Mouse (Mus musculus): ENCODE measurements around the gene Phospho2. TPM values are rescaled to one million over a fixed set of nuclear protein-coding genes. Genes with fewer than 3 reads are reported as not detected.
A peak's percentile ranks its signal among the peaks of the same experiment; 100 is the strongest.
"Not testable (repeated sequence)": the region's sequence is repeated elsewhere in the genome, so short reads cannot be mapped to it uniquely, and the experiment has no call there.

The Phospho2 gene
- total and polyA plus RNA-seq, 2 experiments from 2014 or later = 19.8 to 27.6 TPM

GRCm38 (mm10) chr2:69810169-69810568, 20.7 kb downstream of the Phospho2 start:
- Histone ChIP-seq H3K36me3 (ENCODE audit: insufficient read depth, low read length) (no peaks in the 10 kb centered on the region), H3K9me3 (ENCODE audit: low read length) (no peaks in the 10 kb centered on the region), H3K4me2 (ENCODE audit: low read depth, low read length) (no peak overlapping the region), H3K4me1 (ENCODE audit: insufficient read depth, low read length) (no peaks in the 10 kb centered on the region), H3K4me3 (ENCODE audit: low read length) (no peak overlapping the region), H3K27me3 (ENCODE audit: insufficient read depth, low read length) (no peaks in the 10 kb centered on the region), H3K9ac (replicated peaks; ENCODE audit: low read length) (no peak overlapping the region), H3K27ac (no peak overlapping the region)
- ATAC-seq (no peak), DNase-seq (ENCODE audit: low spot score) (no peak)
- no peak for TF ChIP-seq CTCF (IDR thresholded peaks at IDR 0.05; ENCODE audit: low read depth)
- 77% methylated on average over 15 of the region's 15 CpGs for WGBS

GRCm38 (mm10) chr2:69811349-69811748, 21.9 kb downstream of the Phospho2 start:
- not testable (repeated sequence) for H3K4me2 ChIP-seq (ENCODE audit: low read depth, low read length); H3K9me3 ChIP-seq (ENCODE audit: low read length); H3K9ac ChIP-seq (replicated peaks; ENCODE audit: low read length); DNase-seq (ENCODE audit: low spot score); ATAC-seq; H3K27me3 ChIP-seq (ENCODE audit: insufficient read depth, low read length); H3K36me3 ChIP-seq (ENCODE audit: insufficient read depth, low read length); H3K4me3 ChIP-seq (ENCODE audit: low read length); H3K27ac ChIP-seq; H3K4me1 ChIP-seq (ENCODE audit: insufficient read depth, low read length)
- 65% methylated on average over 7 of the region's 7 CpGs for WGBS

- no peak for ATAC-seq
- 88% methylated on average over 5 of the region's 5 CpGs for WGBS
These were observed 27.2 kb downstream of the Phospho2 start for GRCm38 (mm10) chr2:69816575-69816974.

GRCm38 (mm10) chr2:69818350-69819085, 29.1 kb downstream of the Phospho2 start:
- no peak for ATAC-seq
- TF ChIP-seq CTCF (IDR thresholded peaks at IDR 0.05; ENCODE audit: low read depth) = no peak
- H3K4me3 ChIP-seq (ENCODE audit: low read length) = no peak overlapping the region
- H3K36me3 ChIP-seq (ENCODE audit: insufficient read depth, low read length) = no peaks in the 10 kb centered on the region
- no peaks in the 10 kb centered on the region; the same call in 1 of the 2 replicates for H3K4me1 ChIP-seq (ENCODE audit: insufficient read depth, low read length)
- WGBS = 83% methylated on average over 9 of the region's 9 CpGs
- no peak overlapping the region for H3K27ac ChIP-seq
- no peaks in the 10 kb centered on the region for H3K27me3 ChIP-seq (ENCODE audit: insufficient read depth, low read length)
- no peak overlapping the region for H3K9ac ChIP-seq (replicated peaks; ENCODE audit: low read length)
- H3K9me3 ChIP-seq (ENCODE audit: low read length) = no peaks in the 10 kb centered on the region
- DNase-seq (ENCODE audit: low spot score) = no peak
- H3K4me2 ChIP-seq (ENCODE audit: low read depth, low read length) = no peak overlapping the region

More at GRCm38 (mm10) chr2:69816575-69816974, 27.2 kb downstream of the Phospho2 start:
- DNase-seq (ENCODE audit: low spot score) = no peak
- no peak overlapping the region for H3K27ac ChIP-seq
- no peak overlapping the region for H3K4me2 ChIP-seq (ENCODE audit: low read depth, low read length)
- H3K36me3 ChIP-seq (ENCODE audit: insufficient read depth, low read length) = no peaks in the 10 kb centered on the region
- no peak overlapping the region for H3K4me3 ChIP-seq (ENCODE audit: low read length)
- no peaks in the 10 kb centered on the region for H3K9me3 ChIP-seq (ENCODE audit: low read length)
- H3K9ac ChIP-seq (replicated peaks; ENCODE audit: low read length) = no peak overlapping the region
- H3K27me3 ChIP-seq (ENCODE audit: insufficient read depth, low read length) = no peaks in the 10 kb centered on the region
- H3K4me1 ChIP-seq (ENCODE audit: insufficient read depth, low read length) = no peaks in the 10 kb centered on the region
- no peak for TF ChIP-seq CTCF (IDR thresholded peaks at IDR 0.05; ENCODE audit: low read depth)

- H3K4me2 ChIP-seq (ENCODE audit: low read depth, low read length) = no peak overlapping the region
- no peak for TF ChIP-seq CTCF (IDR thresholded peaks at IDR 0.05; ENCODE audit: low read depth)
- no peaks in the 10 kb centered on the region for H3K36me3 ChIP-seq (ENCODE audit: insufficient read depth, low read length)
- H3K27ac ChIP-seq = no peak overlapping the region
- H3K4me3 ChIP-seq (ENCODE audit: low read length) = no peak overlapping the region
- H3K27me3 ChIP-seq (ENCODE audit: insufficient read depth, low read length) = no peaks in the 10 kb centered on the region
- DNase-seq (ENCODE audit: low spot score) (no peak), ATAC-seq (no peak)
- no peaks in the 10 kb centered on the region for H3K9me3 ChIP-seq (ENCODE audit: low read length)
- no peak overlapping the region for H3K9ac ChIP-seq (replicated peaks; ENCODE audit: low read length)
- H3K4me1 ChIP-seq (ENCODE audit: insufficient read depth, low read length) = peaks cover 9% of the 10 kb centered on the region
- 86% methylated on average over 1 of the region's 1 CpGs for WGBS
These were observed 30.8 kb downstream of the Phospho2 start for GRCm38 (mm10) chr2:69820201-69820600.

- Histone ChIP-seq H3K9ac (replicated peaks; ENCODE audit: low read length) (peak within 1 kb of the TSS; percentile 97), H3K4me3 (ENCODE audit: low read length) (peak within 1 kb of the TSS; percentile 83), H3K4me1 (ENCODE audit: insufficient read depth, low read length) (peaks cover 14% of the 10 kb centered on the region), H3K9me3 (ENCODE audit: low read length) (no peaks in the 10 kb centered on the region), H3K36me3 (ENCODE audit: insufficient read depth, low read length) (no peaks in the 10 kb centered on the region), H3K4me2 (ENCODE audit: low read depth, low read length) (peak within 1 kb of the TSS; percentile 77), H3K27me3 (ENCODE audit: insufficient read depth, low read length) (no peaks in the 10 kb centered on the region), H3K27ac (peak within 1 kb of the TSS; percentile 98)
- no peak for DNase-seq (ENCODE audit: low spot score)
- 27% methylated on average over 8 of the region's 8 CpGs for WGBS
- TF ChIP-seq CTCF (IDR thresholded peaks at IDR 0.05; ENCODE audit: low read depth) = no peak
- no peak for ATAC-seq
These were observed 32.3 kb downstream of the Phospho2 start, which contains the start of gene Klhl23 for GRCm38 (mm10) chr2:69821711-69822110. Gene Klhl23, plus strand, starts transcription at chr2:69821944.

Measured in hindbrain, postnatal 0 days (tissue).